Mouse (Mus musculus) heart, embryonic 11.5 days (tissue): ENCODE measurements around the gene Elmsan1. TPM values are rescaled to one million over a fixed set of nuclear protein-coding genes. Genes with fewer than 3 reads are reported as not detected.

ENCODE experiments used
- ATAC-seq: fragments of 200-750 bp; cut with Nextera tagmentation; replicated peaks from 2 replicates; pipeline ENCODE4 v1.8.0; 2017; ENCODE audit warnings: moderate library complexity; ENCODE audit not compliant: insufficient number of reproducible peaks, low FRiP score, low TSS enrichment
- H3K27ac ChIP-seq: fragments of 300-500 bp; sonication (generic); 2 replicates; pipeline ENCODE4 v1.5.1; 2014; ENCODE audit warnings: mild to moderate bottlenecking, low read depth, low read length
- H3K27me3 ChIP-seq: fragments of 300-500 bp; sonication (generic); 2 replicates; pipeline ENCODE4 v1.6.1; 2014; ENCODE audit warnings: mild to moderate bottlenecking, low read length, mixed read lengths; ENCODE audit not compliant: control insufficient read depth, insufficient read depth
- H3K36me3 ChIP-seq: fragments of 300-500 bp; sonication (generic); 2 replicates; pipeline ENCODE4 v1.6.1; 2014; ENCODE audit warnings: mild to moderate bottlenecking, low read length, moderate library complexity, mixed read lengths; ENCODE audit not compliant: control insufficient read depth, insufficient read depth
- H3K4me1 ChIP-seq: fragments of 300-500 bp; sonication (generic); 2 replicates; pipeline ENCODE4 v1.6.1; 2014; ENCODE audit warnings: low read length; ENCODE audit not compliant: control insufficient read depth, insufficient read depth
- H3K4me2 ChIP-seq: fragments of 300-500 bp; sonication (generic); 2 replicates; pipeline ENCODE4 v1.6.1; 2014; ENCODE audit warnings: mild to moderate bottlenecking, moderate library complexity
- H3K4me3 ChIP-seq: fragments of 300-500 bp; sonication (generic); 2 replicates; pipeline ENCODE4 v1.5.1; 2014; ENCODE audit warnings: low read depth, low read length
- H3K9ac ChIP-seq: fragments of 300-500 bp; sonication (generic); 2 replicates; pipeline ENCODE4 v1.6.1; 2014; ENCODE audit warnings: mild to moderate bottlenecking, low read depth, low read length, moderate library complexity
- H3K9me3 ChIP-seq: fragments of 300-500 bp; sonication (generic); replicated peaks from 2 replicates; pipeline ENCODE4 v1.6.1; 2016; ENCODE audit warnings: low read length; ENCODE audit not compliant: control insufficient read depth
- WGBS: fragments of 180-500 bp; shearing (Covaris S2); extraction: QIAGEN DNeasy Blood & Tissue Kit; methylation state at CpG from one replicate; pipeline ENCODE4 v1.1.7; 2014; ENCODE audit not compliant: insufficient replicate concordance; 5-methylcytosine and 5-hydroxymethylcytosine counted together
- polyA plus RNA-seq: library from polyadenylated mRNA; unstranded; fragments of >200 nt; fragmentation: Nextera tagmentation; extraction: Ambion mirVana; gene quantifications from 2 replicates; pipeline ENCODE4 v1.2.1, GENCODE M21; 2014

The Elmsan1 gene
- polyA plus RNA-seq, 1 experiment from 2014 or later: 7.1 TPM

- Histone ChIP-seq H3K27ac (no peak overlapping the region), H3K4me3 (no peak overlapping the region), H3K9me3 (no peaks in the 10 kb centered on the region), H3K36me3 (no peaks in the 10 kb centered on the region), H3K27me3 (no peaks in the 10 kb centered on the region), H3K4me2 (no peak overlapping the region), H3K9ac (no peak overlapping the region), H3K4me1 (peaks cover 62% of the 10 kb centered on the region)
- ATAC-seq: no peak
- WGBS: 83% methylated on average over 3 of the region's 3 CpGs
Observed at GRCm38 (mm10) chr12:84186536-84186935, 32.1 kb downstream of the Elmsan1 start.

- H3K36me3 ChIP-seq: no peaks in the 10 kb centered on the region
- H3K9me3 ChIP-seq: no peaks in the 10 kb centered on the region
- no peaks in the 10 kb centered on the region for H3K27me3 ChIP-seq
- no peak overlapping the region for H3K4me2 ChIP-seq
- peaks cover 66% of the 10 kb centered on the region for H3K4me1 ChIP-seq
- 57% methylated on average over 6 of the region's 6 CpGs for WGBS
- H3K27ac ChIP-seq: no peak overlapping the region
- no peak overlapping the region for H3K9ac ChIP-seq
- H3K4me3 ChIP-seq: no peak overlapping the region
- ATAC-seq: no peak
Observed at GRCm38 (mm10) chr12:84185547-84185946, 33.1 kb downstream of the Elmsan1 start.

- peaks cover 66% of the 10 kb centered on the region for H3K4me1 ChIP-seq
- H3K9ac ChIP-seq: no peak overlapping the region
- WGBS: 72% methylated on average over 5 of the region's 5 CpGs
- H3K9me3 ChIP-seq: no peaks in the 10 kb centered on the region
- H3K27ac ChIP-seq: no peak overlapping the region
- H3K4me3 ChIP-seq: no peak overlapping the region
- no peaks in the 10 kb centered on the region for H3K27me3 ChIP-seq
- no peak overlapping the region for H3K4me2 ChIP-seq
- ATAC-seq: no peak
- H3K36me3 ChIP-seq: no peaks in the 10 kb centered on the region
Observed at GRCm38 (mm10) chr12:84184979-84185378, 33.7 kb downstream of the Elmsan1 start.

GRCm38 (mm10) chr12:84181999-84182398 lies 36.7 kb downstream of the Elmsan1 start:
- Histone ChIP-seq H3K4me3 (no peak overlapping the region), H3K27ac (peak overlapping the region; percentile 11; the same call in 1 of the 2 replicates), H3K9me3 (no peaks in the 10 kb centered on the region), H3K36me3 (no peaks in the 10 kb centered on the region), H3K4me2 (no peak overlapping the region), H3K4me1 (peaks cover 61% of the 10 kb centered on the region), H3K9ac (no peak overlapping the region), H3K27me3 (no peaks in the 10 kb centered on the region)
- WGBS: 86% methylated on average over 6 of the region's 6 CpGs
- ATAC-seq: no peak

GRCm38 (mm10) chr12:84180701-84181435 lies 37.8 kb downstream of the Elmsan1 start:
- 39% methylated on average over 8 of the region's 8 CpGs for WGBS
- no peak overlapping the region for H3K4me3 ChIP-seq
- no peaks in the 10 kb centered on the region for H3K9me3 ChIP-seq
- no peaks in the 10 kb centered on the region for H3K36me3 ChIP-seq
- peak overlapping the region; percentile 30; the same call in 1 of the 2 replicates for H3K9ac ChIP-seq
- ATAC-seq: peak; percentile 23; the same call in 1 of the 2 replicates
- H3K27me3 ChIP-seq: no peaks in the 10 kb centered on the region
- H3K27ac ChIP-seq: peak overlapping the region; percentile 11
- H3K4me2 ChIP-seq: peak overlapping the region; percentile 39
- H3K4me1 ChIP-seq: peaks cover 62% of the 10 kb centered on the region

- Histone ChIP-seq H3K9ac (0 out of 2 replicates have a peak overlapping the region, but pooled peaks have one; percentile 16), H3K4me3 (no peak overlapping the region), H3K27me3 (no peaks in the 10 kb centered on the region), H3K4me2 (peak overlapping the region; percentile 39; the same call in 1 of the 2 replicates), H3K27ac (no peak overlapping the region), H3K36me3 (no peaks in the 10 kb centered on the region), H3K4me1 (peaks cover 68% of the 10 kb centered on the region), H3K9me3 (no peaks in the 10 kb centered on the region)
- WGBS: 62% methylated on average over 3 of the region's 3 CpGs
- no peak for ATAC-seq
Observed at GRCm38 (mm10) chr12:84180090-84180489, 38.6 kb downstream of the Elmsan1 start.

GRCm38 (mm10) chr12:84178652-84179445 lies 39.8 kb downstream of the Elmsan1 start:
- H3K9me3 ChIP-seq: no peaks in the 10 kb centered on the region
- H3K4me1 ChIP-seq: peaks cover 76% of the 10 kb centered on the region
- no peak overlapping the region for H3K27ac ChIP-seq
- no peak overlapping the region for H3K4me2 ChIP-seq
- H3K4me3 ChIP-seq: no peak overlapping the region
- no peak for ATAC-seq
- no peaks in the 10 kb centered on the region for H3K27me3 ChIP-seq
- H3K9ac ChIP-seq: no peak overlapping the region
- 58% methylated on average over 10 of the region's 10 CpGs for WGBS
- no peaks in the 10 kb centered on the region for H3K36me3 ChIP-seq

GRCm38 (mm10) chr12:84178052-84178451 lies 40.6 kb downstream of the Elmsan1 start:
- Histone ChIP-seq H3K27ac (no peak overlapping the region), H3K4me3 (no peak overlapping the region), H3K27me3 (no peaks in the 10 kb centered on the region), H3K4me2 (no peak overlapping the region), H3K4me1 (peaks cover 79% of the 10 kb centered on the region), H3K36me3 (peaks cover 4% of the 10 kb centered on the region; the same call in 1 of the 2 replicates), H3K9ac (no peak overlapping the region), H3K9me3 (no peaks in the 10 kb centered on the region)
- WGBS: 53% methylated on average over 1 of the region's 1 CpGs
- no peak for ATAC-seq
